Mouse (Mus musculus): Measurements from ENCODE around the gene Gpx4. TPM values are rescaled to one million over a fixed set of nuclear protein-coding genes. Genes with fewer than 3 reads are reported as not detected.

Gene Gpx4
- total RNA-seq, 2 experiments from 2014 or later, result 271 to 358 TPM

GRCm38 (mm10) chr10:80070837-80071515, 24.0 kb downstream of the Gpx4 start:
- ATAC-seq (replicated peaks; ENCODE audit: poor library complexity), result peak; percentile 66

DNA sequence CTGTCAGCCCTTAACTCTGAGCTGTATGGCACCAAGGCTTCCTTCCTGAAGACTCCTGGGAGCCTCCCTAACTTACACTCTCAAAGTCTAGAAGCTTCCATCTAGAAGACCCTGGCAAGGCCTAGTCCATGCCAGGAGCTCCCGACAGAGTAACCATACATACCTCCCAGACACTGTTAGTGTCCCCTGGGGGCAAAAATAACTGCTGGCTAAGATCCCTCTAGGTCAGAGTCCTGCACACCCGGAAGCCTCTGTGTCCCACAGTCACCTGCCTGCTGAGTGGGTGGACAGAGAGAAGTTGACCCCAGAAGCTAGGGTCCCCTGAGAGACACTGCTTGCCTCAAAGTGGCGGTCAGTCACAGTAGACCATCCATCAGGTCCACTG, 24.5 kb downstream of the Gpx4 start:
- no peak for ATAC-seq (replicated peaks; ENCODE audit: poor library complexity)

DNA sequence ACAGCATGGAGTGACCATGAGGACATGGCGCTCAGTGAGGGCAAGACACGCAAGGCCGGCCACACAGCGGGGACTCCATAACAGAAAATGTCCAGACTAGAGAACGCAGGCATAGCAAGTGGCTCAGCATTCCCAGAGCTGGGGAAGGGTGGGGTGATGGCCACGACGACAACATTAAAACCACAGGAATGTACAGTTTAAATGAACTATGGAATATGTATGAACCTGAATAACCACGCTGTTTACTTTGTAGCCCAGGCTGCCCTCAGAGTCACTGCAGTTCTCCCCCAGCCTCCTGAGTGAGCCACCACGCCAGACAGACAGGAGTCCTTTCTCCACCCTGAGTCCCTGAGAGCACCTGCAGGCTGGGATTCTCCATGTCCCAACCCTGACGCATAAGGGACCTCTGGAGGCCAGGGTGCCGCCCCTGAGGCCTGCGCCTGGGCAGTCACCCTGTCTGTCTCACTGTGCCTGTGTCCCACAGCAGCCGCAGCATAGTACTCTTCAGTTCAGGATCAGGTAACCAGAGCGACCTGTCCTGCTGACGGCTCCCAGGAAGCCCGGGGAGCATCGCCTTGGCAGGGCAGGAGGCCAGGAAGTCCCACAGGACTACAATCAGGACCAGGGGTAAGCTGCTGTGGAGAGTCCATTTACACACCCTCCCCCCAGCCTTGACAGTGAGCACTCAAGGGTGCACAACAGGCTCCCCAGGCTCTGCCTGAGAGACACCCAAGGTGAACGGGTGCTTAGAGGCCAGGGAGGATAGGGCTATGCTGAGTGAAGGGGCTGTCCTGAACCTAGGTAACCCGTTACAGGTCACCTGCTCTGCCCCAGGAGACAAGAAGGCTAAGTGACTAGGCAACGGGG, 25.9 kb downstream of the Gpx4 start:
- ATAC-seq (replicated peaks; ENCODE audit: poor library complexity), result no peak

- ATAC-seq (replicated peaks; ENCODE audit: poor library complexity), result peak; percentile 85
Measured at GRCm38 (mm10) chr10:80074813-80075601, 28.0 kb downstream of the Gpx4 start.

DNA sequence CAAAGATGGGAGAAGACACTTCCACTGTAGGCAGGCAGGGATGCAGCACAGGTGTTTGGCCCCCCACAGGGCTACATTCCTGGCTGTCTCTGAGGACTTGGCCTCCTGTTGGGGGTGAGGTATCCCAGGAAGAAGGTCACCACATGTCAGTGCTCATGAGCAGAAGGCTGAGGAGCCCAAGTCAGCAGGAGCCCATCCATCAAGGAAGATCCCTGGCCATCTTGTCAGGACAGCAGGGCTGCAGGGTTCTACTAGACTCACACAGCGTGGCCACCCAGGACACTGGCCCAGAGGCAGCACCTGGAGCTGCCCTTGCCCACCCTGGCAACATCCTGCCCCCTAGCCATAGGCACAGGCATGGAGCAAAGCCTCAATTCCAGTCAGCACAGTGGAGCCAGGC, 29.0 kb downstream of the Gpx4 start:
- ATAC-seq (replicated peaks; ENCODE audit: poor library complexity), result no peak

- ATAC-seq (replicated peaks; ENCODE audit: poor library complexity), result no peak
Measured at GRCm38 (mm10) chr10:80076386-80076785, 29.4 kb downstream of the Gpx4 start.

GRCm38 (mm10) chr10:80077312-80077711, 30.3 kb downstream of the Gpx4 start:
- ATAC-seq (replicated peaks; ENCODE audit: poor library complexity), result no peak

DNA sequence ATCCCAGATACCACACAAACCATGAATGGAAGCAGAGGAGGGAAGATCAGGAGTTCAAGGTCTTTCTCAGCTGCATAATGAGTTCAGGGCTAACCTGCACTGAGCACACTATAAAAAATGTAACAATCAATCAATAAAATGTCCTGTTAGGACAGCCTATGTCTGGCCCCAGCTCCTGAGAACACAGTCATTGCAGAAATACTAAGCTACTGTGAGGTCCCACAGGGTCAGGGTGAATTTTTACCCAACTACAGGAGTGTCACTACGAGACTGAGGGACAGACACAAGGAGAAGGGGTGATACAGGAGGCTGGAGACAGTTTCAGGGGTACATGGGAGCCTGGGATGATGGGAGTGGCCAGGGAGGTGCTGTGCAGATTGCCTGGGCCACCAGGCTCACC, 31.4 kb downstream of the Gpx4 start:
- no peak for ATAC-seq (replicated peaks; ENCODE audit: poor library complexity)

DNA sequence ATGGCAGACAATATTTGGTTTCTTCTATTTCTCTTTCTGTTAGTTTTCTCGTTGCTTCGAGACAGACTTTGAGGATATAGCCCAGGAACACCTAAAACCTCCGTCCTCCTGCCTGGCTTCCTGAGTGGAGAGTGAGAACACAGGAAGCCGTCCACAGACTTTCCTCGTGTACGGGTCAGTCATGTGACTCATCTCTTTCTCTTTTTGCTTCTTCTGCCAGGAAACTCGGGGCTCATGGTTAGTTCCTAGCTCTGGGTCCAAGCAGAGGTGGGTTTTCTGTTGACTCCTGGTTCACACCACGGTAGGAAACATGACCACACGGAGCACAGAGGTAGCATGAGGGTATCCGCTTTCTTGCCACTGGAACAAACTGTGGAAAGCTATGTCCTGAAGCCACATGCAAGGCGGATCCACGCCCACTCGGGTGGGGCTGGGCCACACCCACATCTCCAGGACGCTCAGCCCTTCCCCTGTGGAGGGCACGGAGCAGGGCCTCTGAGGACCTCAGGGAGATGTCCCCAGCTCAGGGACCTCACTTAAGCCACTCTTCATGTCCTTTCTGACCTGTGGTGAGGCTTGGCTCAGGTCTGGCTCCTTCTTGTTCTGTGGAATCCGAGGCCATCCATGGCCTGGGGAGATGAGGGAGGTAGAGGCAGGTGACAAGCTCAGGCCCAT, 33.6 kb downstream of the Gpx4 start:
- ATAC-seq (replicated peaks; ENCODE audit: poor library complexity), result peak; percentile 43

GRCm38 (mm10) chr10:80081075-80081474, 34.1 kb downstream of the Gpx4 start:
- ATAC-seq (replicated peaks; ENCODE audit: poor library complexity), result peak; percentile 92

DNA sequence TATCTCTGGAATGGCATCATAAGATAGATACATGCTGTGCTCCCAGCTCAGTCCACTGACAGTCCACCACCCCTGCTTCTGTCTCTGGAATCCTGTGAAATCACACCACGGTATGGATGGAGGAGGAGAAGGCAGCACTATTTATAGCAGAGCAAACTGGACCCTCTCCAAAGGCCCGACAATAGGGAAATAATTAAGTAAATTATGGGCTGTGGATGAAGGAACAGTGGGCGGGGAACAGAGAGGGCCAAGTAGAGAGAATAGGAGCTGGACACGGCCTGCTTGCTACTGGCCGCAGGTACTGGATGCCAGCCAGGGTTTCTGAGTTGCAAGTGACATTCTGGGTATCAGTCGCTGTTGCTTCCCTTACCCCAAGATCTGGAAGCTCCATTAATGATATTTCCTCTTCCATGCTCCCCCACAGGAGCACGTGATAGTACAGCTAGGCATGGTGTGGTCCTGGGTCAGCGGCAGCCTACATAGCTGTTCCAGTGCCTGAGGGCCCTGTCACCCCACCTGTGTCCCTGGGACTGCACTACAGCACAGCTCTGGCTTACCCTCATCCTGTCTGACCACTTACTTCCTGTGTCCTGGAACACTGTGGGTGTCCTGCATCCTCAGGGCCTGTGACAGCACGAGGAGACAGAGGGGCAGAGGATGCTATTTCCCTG, 38.0 kb downstream of the Gpx4 start:
- ATAC-seq (replicated peaks; ENCODE audit: poor library complexity), result no peak

GRCm38 (mm10) chr10:80086847-80087246, 39.9 kb downstream of the Gpx4 start:
- ATAC-seq (replicated peaks; ENCODE audit: poor library complexity), result peak; percentile 87

DNA sequence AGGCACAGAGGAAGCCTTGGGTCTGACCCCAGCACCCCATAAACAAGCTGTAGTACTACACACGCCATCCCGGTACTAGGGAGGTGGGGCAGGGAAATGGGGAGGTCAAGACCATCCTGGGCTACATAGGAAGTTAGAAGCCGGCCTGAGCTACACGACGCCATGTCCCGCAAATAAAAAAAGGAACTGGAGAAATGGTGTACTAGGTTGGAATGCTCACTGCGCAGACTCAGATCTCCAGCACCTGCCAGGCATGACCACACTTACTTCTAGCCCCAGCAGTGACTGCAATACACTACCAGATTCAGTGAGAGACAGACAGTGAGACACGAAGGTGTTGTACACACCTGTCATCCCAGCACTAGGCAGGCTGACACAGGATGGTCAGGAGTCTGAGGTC, 40.5 kb downstream of the Gpx4 start:
- peak; percentile 42 for ATAC-seq (replicated peaks; ENCODE audit: poor library complexity)

- ATAC-seq (replicated peaks; ENCODE audit: poor library complexity), result no peak
Measured at GRCm38 (mm10) chr10:80089146-80089545, 42.2 kb downstream of the Gpx4 start.

DNA sequence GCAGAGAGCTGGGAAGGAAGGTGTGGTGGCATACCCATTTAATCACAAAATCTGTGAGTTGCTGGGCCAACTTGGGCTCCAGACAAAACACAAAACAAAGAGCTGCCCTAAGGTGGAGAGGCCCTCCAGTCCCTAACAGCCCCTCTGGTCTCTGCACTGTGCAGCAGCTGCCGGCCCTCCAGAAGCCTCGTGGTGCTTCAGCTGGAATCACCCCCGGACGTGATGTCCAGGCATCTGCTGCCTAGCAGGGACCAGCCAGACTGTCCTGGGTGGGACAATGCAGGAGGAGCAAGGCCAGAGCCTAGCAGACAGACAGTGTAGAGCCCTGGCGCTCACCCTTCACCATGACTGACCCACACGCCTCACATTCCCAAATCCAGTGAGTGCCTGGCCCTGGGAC, 44.6 kb downstream of the Gpx4 start:
- ATAC-seq (replicated peaks; ENCODE audit: poor library complexity), result no peak

GRCm38 (mm10) chr10:80092690-80093089, 45.7 kb downstream of the Gpx4 start:
- no peak for ATAC-seq (replicated peaks; ENCODE audit: poor library complexity)

DNA sequence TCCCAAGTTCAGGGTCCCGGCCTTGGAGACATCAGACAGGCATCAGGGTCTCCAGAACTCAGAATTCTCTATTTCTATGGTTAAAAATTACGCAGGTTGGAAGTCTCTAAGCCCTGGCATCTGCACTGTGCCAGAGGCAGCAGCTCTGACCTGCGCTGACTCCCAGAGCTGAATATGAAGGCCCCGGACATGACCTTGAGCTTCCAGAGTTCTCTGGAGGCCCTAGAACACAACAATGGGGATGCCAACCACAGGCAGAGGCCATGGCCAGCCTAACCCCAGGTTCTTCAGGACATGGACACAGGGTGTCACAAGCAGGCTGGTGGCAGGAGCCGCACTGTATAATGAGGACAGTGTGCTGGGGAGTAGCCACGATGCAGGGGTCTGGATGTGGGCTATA, 47.1 kb downstream of the Gpx4 start:
- no peak for ATAC-seq (replicated peaks; ENCODE audit: poor library complexity)

- no peak for ATAC-seq (replicated peaks; ENCODE audit: poor library complexity)
Measured at GRCm38 (mm10) chr10:80094684-80095083, 47.7 kb downstream of the Gpx4 start.

- ATAC-seq (replicated peaks; ENCODE audit: poor library complexity), result no peak
Measured at GRCm38 (mm10) chr10:80095547-80095946, 48.6 kb downstream of the Gpx4 start.

DNA sequence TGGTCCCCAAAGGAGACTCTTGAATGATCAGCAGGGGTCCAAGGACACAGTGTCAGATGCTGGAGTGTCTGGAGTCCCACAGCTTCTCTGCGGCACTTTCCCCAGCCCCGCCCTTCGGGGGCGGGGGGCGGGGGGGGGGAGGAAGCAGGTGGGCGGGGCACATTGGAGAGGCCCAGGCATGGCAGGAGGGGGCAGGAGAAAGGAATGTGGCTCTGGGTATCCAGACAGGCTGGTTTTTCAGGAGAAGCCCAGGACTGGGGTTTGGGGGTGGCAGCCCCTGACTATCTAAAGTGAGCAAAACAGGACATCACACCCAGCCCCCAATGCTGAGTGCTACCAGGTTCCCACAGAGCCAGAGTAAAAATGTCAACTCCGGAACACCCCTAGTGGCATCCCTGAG, 50.3 kb downstream of the Gpx4 start:
- ATAC-seq (replicated peaks; ENCODE audit: poor library complexity), result no peak

Measured in megakaryocyte progenitor cell, adult 5-6 weeks (primary cell).